ENCODE assay signal across 10 mouse cellular contexts in the genomic region with DNA sequence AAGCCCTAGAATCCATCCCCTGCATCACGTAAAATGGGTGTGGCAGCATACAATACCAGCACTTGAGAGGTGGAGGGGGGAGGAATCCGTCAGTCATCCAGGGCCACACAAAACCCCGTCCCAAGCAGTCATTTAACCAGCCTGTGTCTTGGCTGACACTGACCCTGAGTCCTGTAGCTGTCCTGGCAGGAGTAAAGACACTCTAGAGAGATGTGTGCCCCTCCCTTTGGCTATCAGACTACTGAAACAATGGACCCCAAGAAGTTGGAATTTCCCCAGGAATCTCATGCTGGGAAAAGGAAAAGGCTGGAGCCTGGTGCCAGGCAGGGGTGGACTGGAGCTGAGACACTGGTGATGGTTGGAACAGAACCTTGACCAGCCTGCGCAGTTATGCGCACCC.
"Had no signal": no experiment of that assay in that cellular context is flagged by ENCODE, and none has a peak within 500 bp of the region (broad histone marks: within the 10 kb centered on the region; RNA-seq: fewer than 3 reads in every experiment).

No protein-coding gene starts in this region.

- H3K9me3 ChIP-seq: limb, embryonic 10.5 days; liver, embryonic 15.5 days; lung, embryonic 15.5 days; midbrain, embryonic 13.5 days had no signal

- H3K4me2 ChIP-seq: liver, embryonic 11.5 days; liver, embryonic 15.5 days; lung, embryonic 15.5 days; midbrain, embryonic 13.5 days had no signal

- DNase-seq: kidney, adult 2 months; kidney, postnatal 25 days; right cerebral cortex, postnatal 14 days; thymus, postnatal 4 days had no signal

- H3K4me3 ChIP-seq: left cerebral cortex, adult 2 months; limb, embryonic 10.5 days; liver, embryonic 15.5 days; lung, embryonic 15.5 days; midbrain, embryonic 13.5 days had no signal

- ATAC-seq: midbrain, embryonic 13.5 days had no signal

- H3K27ac ChIP-seq: left cerebral cortex, adult 2 months; limb, embryonic 10.5 days; liver, embryonic 15.5 days; lung, embryonic 15.5 days; midbrain, embryonic 13.5 days had no signal

- H3K36me3 ChIP-seq: limb, embryonic 10.5 days; liver, embryonic 15.5 days; lung, embryonic 15.5 days; midbrain, embryonic 13.5 days had no signal

- H3K9ac ChIP-seq: liver, embryonic 15.5 days; lung, embryonic 15.5 days; midbrain, embryonic 13.5 days had no signal

- H3K4me1 ChIP-seq: limb, embryonic 10.5 days; lung, embryonic 15.5 days; midbrain, embryonic 13.5 days had no signal

- H3K27me3 ChIP-seq: liver, embryonic 15.5 days; lung, embryonic 15.5 days; midbrain, embryonic 13.5 days had no signal
